Mouse (Mus musculus) neural tube, embryonic 15.5 days (tissue): ENCODE data around the gene E330009J07Rik. TPM values are rescaled to one million over a fixed set of nuclear protein-coding genes. Genes with fewer than 3 reads are reported as not detected.

Experiments
- ATAC-seq: fragments of 200-750 bp; cut with Nextera tagmentation; 2 replicates; pipeline ENCODE4 v1.8.0; 2017; ENCODE audit warnings: mild to moderate bottlenecking, moderate TSS enrichment, moderate library complexity; ENCODE audit not compliant: low FRiP score
- H3K27ac ChIP-seq: fragments of 300-500 bp; sonication (generic); replicated peaks from 2 replicates; pipeline ENCODE4 v1.5.1; 2015; ENCODE audit warnings: mild to moderate bottlenecking, inconsistent platforms
- H3K27me3 ChIP-seq: fragments of 300-500 bp; sonication (generic); replicated peaks from 2 replicates; pipeline ENCODE4 v1.6.1; 2015; ENCODE audit warnings: inconsistent platforms
- H3K36me3 ChIP-seq: fragments of 300-500 bp; sonication (generic); 2 replicates; pipeline ENCODE4 v1.6.1; 2015; ENCODE audit warnings: inconsistent platforms
- H3K4me1 ChIP-seq: fragments of 300-500 bp; sonication (generic); 2 replicates; pipeline ENCODE4 v1.6.1; 2015; ENCODE audit warnings: inconsistent platforms
- H3K4me2 ChIP-seq: fragments of 300-500 bp; sonication (generic); 2 replicates; pipeline ENCODE4 v1.6.1; 2015; ENCODE audit warnings: inconsistent platforms, mild to moderate bottlenecking, moderate library complexity
- H3K4me3 ChIP-seq: fragments of 300-500 bp; sonication (generic); replicated peaks from 2 replicates; pipeline ENCODE4 v1.5.1; 2015; ENCODE audit warnings: mild to moderate bottlenecking, inconsistent platforms
- H3K9ac ChIP-seq: fragments of 300-500 bp; sonication (generic); replicated peaks from 2 replicates; pipeline ENCODE4 v1.6.1; 2015; ENCODE audit warnings: mild to moderate bottlenecking, inconsistent platforms
- H3K9me3 ChIP-seq: fragments of 300-500 bp; sonication (generic); replicated peaks from 2 replicates; pipeline ENCODE4 v1.6.1; 2016; ENCODE audit warnings: inconsistent platforms
- WGBS: fragments of 180-500 bp; shearing (Covaris S2); methylation state at CpG from one replicate; pipeline ENCODE4 v1.1.7; 2015; ENCODE audit warnings: mixed read lengths; 5-methylcytosine and 5-hydroxymethylcytosine counted together
- polyA plus RNA-seq: library from polyadenylated mRNA; unstranded; fragments of >200 nt; fragmentation: Nextera tagmentation; extraction: Ambion mirVana; gene quantifications from 2 replicates; pipeline ENCODE4 v1.2.1, GENCODE M21; 2015

Gene E330009J07Rik
- polyA plus RNA-seq, 1 experiment from 2014 or later, result 14.8 TPM

GRCm38 (mm10) chr6:40441276-40441675 is 5.3 kb upstream of the E330009J07Rik start:
- H3K4me1 ChIP-seq, result peaks cover 6% of the 10 kb centered on the region
- H3K9ac ChIP-seq, result no peak overlapping the region
- H3K36me3 ChIP-seq, result no peaks in the 10 kb centered on the region
- H3K4me2 ChIP-seq, result no peak overlapping the region
- WGBS, result 56% methylated on average over 3 of the region's 3 CpGs
- H3K27ac ChIP-seq, result no peak overlapping the region
- no peak overlapping the region for H3K4me3 ChIP-seq
- H3K27me3 ChIP-seq, result no peaks in the 10 kb centered on the region
- no peak for ATAC-seq
- no peaks in the 10 kb centered on the region for H3K9me3 ChIP-seq

- Histone ChIP-seq H3K4me2 (peak overlapping the region; percentile 38), H3K4me3 (no peak overlapping the region), H3K27ac (no peak overlapping the region), H3K9ac (no peak overlapping the region), H3K27me3 (no peaks in the 10 kb centered on the region), H3K4me1 (peaks cover 12% of the 10 kb centered on the region), H3K36me3 (no peaks in the 10 kb centered on the region), H3K9me3 (no peaks in the 10 kb centered on the region)
- ATAC-seq, result no peak
- 39% methylated on average over 12 of the region's 12 CpGs for WGBS
These were observed 3.8 kb upstream of the E330009J07Rik start for GRCm38 (mm10) chr6:40439731-40440130.

GRCm38 (mm10) chr6:40438936-40439335 is 3.0 kb upstream of the E330009J07Rik start, which contains the start of gene Wee2:
TSS of gene Wee2 (plus strand) at chr6:40439088.
- H3K27me3 ChIP-seq, result no peaks in the 10 kb centered on the region
- H3K4me1 ChIP-seq, result peaks cover 20% of the 10 kb centered on the region
- H3K9me3 ChIP-seq, result no peaks in the 10 kb centered on the region
- peak within 1 kb of the TSS; percentile 38 for H3K4me2 ChIP-seq
- H3K4me3 ChIP-seq, result no peak within 1 kb of the TSS
- WGBS, result 53% methylated on average over 5 of the region's 5 CpGs
- no peak within 1 kb of the TSS for H3K27ac ChIP-seq
- no peak within 1 kb of the TSS for H3K9ac ChIP-seq
- no peaks in the 10 kb centered on the region for H3K36me3 ChIP-seq
- no peak for ATAC-seq

DNA sequence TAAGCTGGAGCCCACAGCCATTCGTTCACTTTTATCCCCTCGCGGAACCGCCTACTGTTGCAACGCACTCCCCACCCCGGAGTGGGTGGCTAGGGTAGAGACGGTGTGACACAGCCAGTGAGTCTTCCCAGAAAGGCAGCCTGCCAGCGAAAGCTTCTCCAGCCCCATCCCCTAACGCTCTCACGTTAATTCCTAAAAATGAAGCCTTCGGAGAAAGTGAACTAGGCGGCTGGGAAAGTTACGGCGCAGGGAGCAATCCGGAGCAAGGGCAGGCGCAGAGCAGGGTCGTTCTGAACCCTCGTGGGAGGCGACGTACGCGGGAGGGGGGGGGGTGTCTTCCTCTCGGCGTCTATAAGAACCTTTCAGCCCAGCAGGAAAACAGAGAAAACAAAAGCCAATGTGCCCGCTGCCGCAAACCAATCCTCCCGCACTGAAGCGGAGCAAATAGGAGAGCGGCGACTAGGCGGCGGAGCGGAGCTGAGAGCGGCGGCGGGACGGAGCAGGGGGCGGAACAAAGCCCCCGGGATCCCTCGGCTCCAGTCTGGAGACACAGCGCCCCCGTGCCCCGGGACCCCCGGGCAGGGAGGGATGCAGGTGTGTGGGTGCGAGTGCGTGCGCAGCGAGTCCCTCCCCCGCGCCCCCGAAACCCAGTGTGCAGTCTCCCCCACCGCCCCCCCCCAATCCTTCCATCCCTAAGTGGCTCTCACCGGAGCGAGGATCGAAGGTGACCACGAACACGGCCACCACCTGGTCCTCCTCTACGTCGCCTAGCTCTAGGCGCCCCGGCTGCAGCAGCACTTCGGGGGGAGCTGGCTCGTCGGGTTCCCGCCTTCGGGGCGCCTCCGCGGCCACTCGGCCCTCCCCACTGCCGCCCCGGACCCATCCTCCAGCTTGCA is 536 bp downstream of the E330009J07Rik start:
- H3K36me3 ChIP-seq, result no peaks in the 10 kb centered on the region
- no peaks in the 10 kb centered on the region for H3K9me3 ChIP-seq
- peak overlapping the region; percentile 83 for H3K4me3 ChIP-seq
- H3K27ac ChIP-seq, result peak overlapping the region; percentile 91
- H3K9ac ChIP-seq, result peak overlapping the region; percentile 91
- H3K4me1 ChIP-seq, result peaks cover 38% of the 10 kb centered on the region
- peak overlapping the region; percentile 69 for H3K4me2 ChIP-seq
- under 1% methylated on average over 68 of the region's 72 CpGs for WGBS
- H3K27me3 ChIP-seq, result no peaks in the 10 kb centered on the region
- peak; percentile 76 for ATAC-seq

GRCm38 (mm10) chr6:40434697-40435096 is 1.2 kb downstream of the E330009J07Rik start:
- ATAC-seq, result 0 out of 2 replicates have a peak, but pooled peaks have one; percentile 0

DNA sequence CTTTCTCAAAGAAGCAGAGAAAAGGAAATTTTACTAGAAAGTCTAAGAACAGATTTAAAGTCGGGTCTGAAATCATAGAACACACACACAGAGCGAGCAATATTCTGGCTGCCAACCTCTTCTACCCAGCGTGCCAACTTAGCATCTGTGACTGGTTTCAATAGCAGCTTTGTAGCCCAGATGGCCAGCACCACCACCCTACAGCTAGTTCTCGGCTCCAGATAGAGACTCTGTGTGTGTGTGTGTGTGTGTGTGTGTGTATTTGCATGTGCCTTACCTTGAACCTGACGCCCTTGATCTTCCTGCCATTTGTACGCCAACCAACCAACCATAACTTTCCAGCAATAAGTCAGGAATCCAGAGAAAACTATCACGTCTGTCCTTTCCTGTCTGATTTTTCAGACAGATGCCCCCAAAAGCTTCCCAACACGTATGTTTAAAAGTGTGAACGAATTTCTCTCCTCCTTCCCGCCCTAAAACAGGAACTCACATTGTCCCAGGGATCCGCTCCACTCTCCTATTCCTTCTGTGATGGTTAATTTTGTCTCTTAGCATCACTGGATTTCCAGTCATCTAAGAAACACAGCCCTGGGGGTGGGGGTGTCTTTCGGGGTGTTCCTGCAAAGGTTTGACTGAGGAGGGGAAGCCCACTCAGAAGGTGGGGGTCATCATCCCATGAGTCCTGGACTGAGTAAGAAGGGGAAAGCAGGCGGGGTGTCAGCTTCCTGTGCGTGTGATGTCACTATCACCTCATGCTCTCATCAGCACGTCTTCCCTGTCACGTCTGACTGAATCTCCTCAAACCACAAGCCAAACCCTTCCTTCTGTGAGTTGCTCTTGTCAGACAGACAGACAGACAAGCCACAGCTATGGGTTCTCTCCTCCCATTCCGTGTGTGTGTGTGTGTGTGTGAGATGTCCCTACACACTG is 3.3 kb downstream of the E330009J07Rik start:
- H3K9ac ChIP-seq, result no peak overlapping the region
- H3K27ac ChIP-seq, result 0 out of 2 replicates have a peak overlapping the region, but pooled peaks have one; percentile 20
- H3K27me3 ChIP-seq, result no peaks in the 10 kb centered on the region
- no peaks in the 10 kb centered on the region for H3K36me3 ChIP-seq
- no peaks in the 10 kb centered on the region for H3K9me3 ChIP-seq
- no peak overlapping the region for H3K4me2 ChIP-seq
- H3K4me1 ChIP-seq, result peaks cover 45% of the 10 kb centered on the region
- ATAC-seq, result no peak
- WGBS, result 84% methylated on average over 17 of the region's 17 CpGs
- H3K4me3 ChIP-seq, result no peak overlapping the region

More at GRCm38 (mm10) chr6:40434697-40435096, 1.2 kb downstream of the E330009J07Rik start:
- WGBS, result 5% methylated on average over 7 of the region's 7 CpGs
- Histone ChIP-seq H3K4me3 (peak overlapping the region; percentile 83), H3K9me3 (no peaks in the 10 kb centered on the region), H3K27me3 (no peaks in the 10 kb centered on the region), H3K9ac (peak overlapping the region; percentile 91), H3K27ac (peak overlapping the region; percentile 91), H3K4me1 (peaks cover 41% of the 10 kb centered on the region), H3K4me2 (peak overlapping the region; percentile 69), H3K36me3 (no peaks in the 10 kb centered on the region)

DNA sequence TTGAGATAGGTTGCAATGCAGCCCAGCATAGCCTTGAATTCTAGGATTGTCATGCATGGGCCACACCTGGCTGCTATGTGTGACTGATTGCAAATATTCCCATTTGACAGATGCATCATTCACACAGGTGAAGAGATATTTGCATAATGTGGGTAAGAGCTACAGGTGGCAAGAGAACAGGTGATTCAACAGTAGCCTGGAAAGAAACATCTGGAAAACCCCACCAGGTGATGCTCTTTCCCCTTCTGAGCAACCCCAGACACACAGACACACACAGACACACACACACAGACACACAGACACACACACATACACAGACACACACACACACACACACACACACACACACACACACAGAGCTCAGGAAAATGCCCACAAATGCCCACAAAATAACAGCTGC is 4.1 kb downstream of the E330009J07Rik start:
- Histone ChIP-seq H3K27ac (no peak overlapping the region), H3K9ac (no peak overlapping the region), H3K27me3 (no peaks in the 10 kb centered on the region), H3K4me2 (no peak overlapping the region), H3K4me1 (peaks cover 45% of the 10 kb centered on the region), H3K4me3 (no peak overlapping the region), H3K36me3 (no peaks in the 10 kb centered on the region), H3K9me3 (no peaks in the 10 kb centered on the region)
- no peak for ATAC-seq

GRCm38 (mm10) chr6:40431356-40431755 is 4.6 kb downstream of the E330009J07Rik start:
- Histone ChIP-seq H3K4me2 (no peak overlapping the region), H3K9ac (no peak overlapping the region), H3K4me3 (no peak overlapping the region), H3K4me1 (peaks cover 43% of the 10 kb centered on the region), H3K27me3 (no peaks in the 10 kb centered on the region), H3K36me3 (no peaks in the 10 kb centered on the region), H3K27ac (no peak overlapping the region), H3K9me3 (no peaks in the 10 kb centered on the region)
- WGBS, result 66% methylated on average over 4 of the region's 4 CpGs
- ATAC-seq, result no peak

DNA sequence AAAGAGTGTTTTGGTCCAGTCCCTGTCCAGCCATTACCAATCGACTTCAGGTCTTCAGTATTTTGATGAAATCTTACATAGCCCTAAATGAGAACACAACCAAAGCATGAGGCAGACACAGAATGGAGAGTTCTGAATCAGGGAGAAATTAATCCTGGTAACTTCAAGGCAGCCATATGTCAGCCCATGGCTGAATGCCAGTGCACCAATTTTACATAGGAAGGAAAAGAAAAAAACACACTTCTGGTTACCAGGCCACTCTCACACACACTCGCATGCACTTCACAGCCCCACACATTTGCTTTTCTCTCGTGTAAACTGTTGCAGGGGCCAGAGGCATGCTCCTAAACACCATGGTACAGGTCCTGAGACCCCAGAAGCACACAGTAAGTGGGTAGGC is 5.1 kb downstream of the E330009J07Rik start:
- no peaks in the 10 kb centered on the region for H3K36me3 ChIP-seq
- H3K27me3 ChIP-seq, result no peaks in the 10 kb centered on the region
- peaks cover 39% of the 10 kb centered on the region for H3K4me1 ChIP-seq
- no peak overlapping the region for H3K9ac ChIP-seq
- WGBS, result 76% methylated on average over 3 of the region's 3 CpGs
- no peak overlapping the region for H3K4me2 ChIP-seq
- no peak for ATAC-seq
- no peak overlapping the region for H3K27ac ChIP-seq
- no peak overlapping the region for H3K4me3 ChIP-seq
- H3K9me3 ChIP-seq, result no peaks in the 10 kb centered on the region

- Histone ChIP-seq H3K36me3 (no peaks in the 10 kb centered on the region), H3K4me2 (no peak overlapping the region), H3K27me3 (no peaks in the 10 kb centered on the region), H3K27ac (no peak overlapping the region), H3K4me1 (peaks cover 39% of the 10 kb centered on the region), H3K9me3 (no peaks in the 10 kb centered on the region), H3K4me3 (no peak overlapping the region), H3K9ac (no peak overlapping the region)
- 95% methylated on average over 3 of the region's 3 CpGs for WGBS
- ATAC-seq, result no peak
These were observed 5.7 kb downstream of the E330009J07Rik start for GRCm38 (mm10) chr6:40430251-40430650.

DNA sequence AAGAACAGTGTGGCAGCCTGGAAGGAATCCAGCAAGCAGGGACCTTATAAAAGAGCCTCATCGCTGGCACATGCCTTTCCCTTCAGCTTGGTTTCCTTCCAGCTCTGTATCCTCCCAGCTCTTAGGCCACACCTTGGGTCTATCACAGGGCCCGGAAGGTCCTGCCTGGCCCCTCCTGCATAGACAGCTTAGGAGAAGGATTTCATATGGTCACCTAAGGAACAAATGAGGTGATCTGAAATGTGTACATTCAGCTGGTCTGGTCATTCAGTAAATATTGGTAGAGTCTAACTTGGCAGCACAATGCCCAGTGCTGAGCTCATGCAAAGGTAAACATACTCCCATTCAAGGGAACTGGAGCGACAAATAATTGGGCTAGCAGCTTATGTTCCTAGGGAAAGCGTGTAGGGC is 6.4 kb downstream of the E330009J07Rik start:
- Histone ChIP-seq H3K9me3 (no peaks in the 10 kb centered on the region), H3K9ac (no peak overlapping the region), H3K27ac (0 out of 2 replicates have a peak overlapping the region, but pooled peaks have one; percentile 23), H3K4me2 (no peak overlapping the region), H3K27me3 (no peaks in the 10 kb centered on the region), H3K4me3 (no peak overlapping the region), H3K4me1 (peaks cover 34% of the 10 kb centered on the region), H3K36me3 (no peaks in the 10 kb centered on the region)
- WGBS, result 63% methylated on average over 4 of the region's 4 CpGs
- no peak for ATAC-seq
